Mouse (Mus musculus) lung, embryonic 15.5 days (tissue): ENCODE data around the gene Rimkla. TPM values are rescaled to one million over a fixed set of nuclear protein-coding genes. Genes with fewer than 3 reads are reported as not detected.

Experiments used
- polyA plus RNA-seq: library from polyadenylated mRNA; unstranded; fragments of >200 nt; fragmentation: Nextera tagmentation; extraction: Ambion mirVana; gene quantifications from 2 replicates; pipeline ENCODE4 v1.2.1, GENCODE M21; 2015

Gene Rimkla
- polyA plus RNA-seq, 1 experiment from 2014 or later, result 1.0 TPM

Other genes starting within 250 kb of the Rimkla start
- gene Cldn19, start 237.2 kb downstream of the Rimkla start, polyA plus RNA-seq, result not detected in 2 replicates
- gene Ybx1, start 198.0 kb downstream of the Rimkla start, polyA plus RNA-seq, result 635 and 678 TPM in 2 replicates
- 102 and 115 TPM in 2 replicates for gene Ppih, start 172.1 kb downstream of the Rimkla start, polyA plus RNA-seq
- 5.2 and 5.6 TPM in 2 replicates for gene Ccdc30, start 77.1 kb downstream of the Rimkla start, polyA plus RNA-seq
- gene Ppcs, start 70.2 kb downstream of the Rimkla start, polyA plus RNA-seq, result 35.1 and 36.2 TPM in 2 replicates
- 0.59 and 0.68 TPM in 2 replicates for gene Zmynd12, start 69.8 kb downstream of the Rimkla start, polyA plus RNA-seq
- 21.0 and 22.0 TPM in 2 replicates for gene Foxj3, start 44.4 kb upstream of the Rimkla start, polyA plus RNA-seq
- 3.0 and 4.3 TPM in 2 replicates for gene Frg2f1, start 46.9 kb upstream of the Rimkla start, polyA plus RNA-seq
- gene Guca2a, start 145.1 kb upstream of the Rimkla start, polyA plus RNA-seq, result not detected in 2 replicates
- not detected in 2 replicates for gene Guca2b, start 166.3 kb upstream of the Rimkla start, polyA plus RNA-seq
- 22.7 and 24.0 TPM in 2 replicates for gene Hivep3, start 241.2 kb upstream of the Rimkla start, polyA plus RNA-seq